Mouse (Mus musculus) liver, embryonic 18 days (tissue): ENCODE data around the gene Olfr1016. TPM values are rescaled to one million over a fixed set of nuclear protein-coding genes. Genes with fewer than 3 reads are reported as not detected.

Experiments used
- polyA plus RNA-seq: library from polyadenylated mRNA; depleted of rRNA; stranded (reverse); fragments of >200 nt; gene quantifications from 2 replicates; pipeline ENCODE4 v1.2.3, GENCODE M21; 2012; rRNA removed

Olfr1016 gene
- polyA plus RNA-seq: not detected in 2 replicates

GRCm38 (mm10) chr2:85802444-85802843 is at the start of gene Olfr1016:
Gene Olfr1016 (minus strand): TSS chr2:85802544.

DNA sequence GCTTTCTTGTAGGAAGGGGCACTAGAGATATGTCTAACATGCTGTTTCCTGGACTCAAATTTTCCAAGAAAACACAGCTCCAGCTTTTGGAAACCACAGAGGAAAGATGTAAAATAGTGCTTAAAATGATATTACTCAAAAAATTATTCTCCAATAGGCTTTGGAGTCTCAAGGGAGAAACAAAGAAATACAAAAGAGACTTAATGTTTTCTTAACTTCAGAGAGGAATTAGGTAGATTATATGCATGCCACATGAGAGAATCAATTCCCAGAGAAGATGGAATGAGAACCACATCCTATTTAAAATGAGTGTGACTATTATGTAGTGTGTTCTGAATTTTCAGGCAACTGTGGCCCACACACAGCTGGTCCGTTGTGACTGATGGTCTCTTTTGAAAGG is 44.4 kb upstream of the Olfr1016 start, which contains the start of gene Olfr1020:
Gene Olfr1020, plus strand, starts transcription at position 301 of the 400 bp plus-strand sequence.

GRCm38 (mm10) chr2:85845383-85845782 is 43.0 kb upstream of the Olfr1016 start, which contains the start of gene Olfr1019:
Gene Olfr1019 (minus strand): TSS chr2:85845483.

DNA sequence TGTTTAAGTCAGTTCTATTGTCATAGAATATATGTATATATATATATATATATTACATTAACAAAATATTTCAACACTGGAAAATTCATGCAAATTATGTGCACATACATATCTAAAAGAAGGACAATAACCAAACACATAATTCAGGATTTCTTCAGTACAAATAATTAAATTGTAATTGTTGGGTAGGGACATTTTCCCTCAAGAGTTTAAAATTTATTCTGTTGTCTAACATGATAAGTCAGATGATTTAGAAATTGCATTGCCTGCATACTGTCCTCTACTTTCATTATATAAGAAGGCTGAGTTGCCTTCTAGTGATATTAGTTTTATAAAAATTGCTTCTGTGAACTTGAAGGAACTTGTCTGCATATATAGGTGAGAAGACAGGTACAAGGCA is 15.8 kb upstream of the Olfr1016 start, which contains the start of gene Olfr1018:
Gene Olfr1018, plus strand, starts transcription at position 301 of the 400 bp plus-strand sequence.

DNA sequence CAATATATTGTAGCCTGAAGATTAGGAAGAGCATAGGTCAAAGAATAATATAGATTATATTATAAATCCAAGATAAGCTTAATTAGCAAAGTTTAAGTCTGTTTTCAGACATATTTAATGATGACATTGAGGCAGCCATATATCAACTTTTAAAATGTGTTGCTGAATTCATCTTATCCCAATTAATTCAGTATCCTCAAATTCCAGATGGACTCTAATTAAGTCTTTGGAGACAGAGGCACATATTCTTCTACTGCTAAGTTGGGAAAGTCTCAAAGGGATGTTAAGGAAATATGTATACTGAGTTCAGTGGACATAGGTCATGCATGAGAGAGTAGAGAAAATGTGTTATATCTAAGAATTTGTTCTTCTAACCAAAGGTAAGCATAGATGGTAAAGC is 20.6 kb downstream of the Olfr1016 start, which contains the start of gene Olfr1015:
Gene Olfr1015, plus strand, starts transcription at position 301 of the 400 bp plus-strand sequence.

DNA sequence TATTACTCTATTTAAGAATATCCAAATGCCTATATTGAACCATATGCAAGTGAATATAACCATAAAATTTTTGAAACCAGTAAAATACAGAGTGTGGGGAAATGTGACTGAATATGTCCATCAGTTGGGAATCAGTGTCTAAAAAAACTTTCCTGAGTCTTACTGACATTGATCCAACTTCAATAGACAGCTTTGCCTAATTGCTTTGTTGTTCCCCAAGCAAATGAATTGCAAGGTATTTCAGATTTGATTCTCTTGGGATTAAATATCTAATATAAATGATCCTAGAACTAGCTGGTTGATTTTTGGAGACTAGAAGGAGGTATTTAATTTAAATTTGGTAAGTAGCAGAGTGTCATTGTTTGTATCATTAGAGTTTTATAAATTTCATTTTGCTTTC is 29.9 kb downstream of the Olfr1016 start, which contains the start of gene Olfr1014:
Gene Olfr1014, plus strand, starts transcription at position 301 of the 400 bp plus-strand sequence.

DNA sequence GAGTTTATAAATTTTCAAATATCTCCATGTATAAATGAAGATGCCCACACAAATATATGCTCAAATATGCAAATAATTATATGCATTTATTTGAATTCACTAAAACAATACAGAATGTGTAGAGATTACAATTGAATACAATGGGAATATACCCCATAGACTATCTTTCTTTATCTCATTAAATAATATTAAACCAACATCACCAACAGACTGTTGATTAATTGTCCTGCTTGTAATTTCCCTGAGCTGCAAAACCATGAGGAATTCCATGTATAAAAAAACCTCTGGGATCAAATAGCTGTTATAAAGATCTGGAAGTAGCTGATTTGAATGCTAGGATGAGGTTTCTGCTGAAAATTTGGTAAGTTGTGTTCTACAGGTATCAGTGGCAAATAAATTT is 35.5 kb downstream of the Olfr1016 start, which contains the start of gene Olfr1013:
Gene Olfr1013, plus strand, starts transcription at position 301 of the 400 bp plus-strand sequence.

GRCm38 (mm10) chr2:85762666-85763065 is 39.7 kb downstream of the Olfr1016 start, which contains the start of gene Olfr1012:
Gene Olfr1012 (minus strand): TSS chr2:85762766.

Other genes with a start within 250 kb of the Olfr1016 start
- not detected in 2 replicates for gene Olfr996, start 223.3 kb downstream of the Olfr1016 start, polyA plus RNA-seq
- not detected in 2 replicates for gene Olfr998, start 213.6 kb downstream of the Olfr1016 start, polyA plus RNA-seq
- gene Olfr1000, start 190.6 kb downstream of the Olfr1016 start, polyA plus RNA-seq: not detected in 2 replicates
- gene Olfr1002, start 151.8 kb downstream of the Olfr1016 start, polyA plus RNA-seq: not detected in 2 replicates
- gene Olfr154, start 138.1 kb downstream of the Olfr1016 start, polyA plus RNA-seq: not detected in 2 replicates
- gene Olfr1006, start 123.8 kb downstream of the Olfr1016 start, polyA plus RNA-seq: not detected in 2 replicates
- not detected in 2 replicates for gene Olfr1008, start 113.1 kb downstream of the Olfr1016 start, polyA plus RNA-seq
- gene Olfr1009, start 87.1 kb downstream of the Olfr1016 start, polyA plus RNA-seq: not detected in 2 replicates
- not detected in 2 replicates for gene Olfr1012, start 39.8 kb downstream of the Olfr1016 start, polyA plus RNA-seq
- gene Olfr1013, start 35.4 kb downstream of the Olfr1016 start, polyA plus RNA-seq: not detected in 2 replicates
- gene Olfr1014, start 29.8 kb downstream of the Olfr1016 start, polyA plus RNA-seq: not detected in 2 replicates
- gene Olfr1015, start 20.5 kb downstream of the Olfr1016 start, polyA plus RNA-seq: not detected in 2 replicates
- gene Olfr1018, start 15.9 kb upstream of the Olfr1016 start, polyA plus RNA-seq: not detected in 2 replicates
- not detected in 2 replicates for gene Olfr1019, start 42.9 kb upstream of the Olfr1016 start, polyA plus RNA-seq
- gene Olfr1020, start 44.5 kb upstream of the Olfr1016 start, polyA plus RNA-seq: not detected in 2 replicates
- gene Olfr1022, start 66.0 kb upstream of the Olfr1016 start, polyA plus RNA-seq: not detected in 2 replicates
- gene Olfr1023, start 83.1 kb upstream of the Olfr1016 start, polyA plus RNA-seq: not detected in 2 replicates
- not detected in 2 replicates for gene Olfr1024, start 102.5 kb upstream of the Olfr1016 start, polyA plus RNA-seq
- gene Olfr1025-ps1, start 112.6 kb upstream of the Olfr1016 start, polyA plus RNA-seq: not detected in 2 replicates
- gene Olfr1026, start 119.0 kb upstream of the Olfr1016 start, polyA plus RNA-seq: not detected in 2 replicates
- not detected in 2 replicates for gene Olfr1028, start 147.9 kb upstream of the Olfr1016 start, polyA plus RNA-seq
- not detected in 2 replicates for gene Olfr1029, start 171.4 kb upstream of the Olfr1016 start, polyA plus RNA-seq
- gene Olfr1030, start 176.7 kb upstream of the Olfr1016 start, polyA plus RNA-seq: not detected in 2 replicates
- not detected in 2 replicates for gene Olfr1031, start 187.8 kb upstream of the Olfr1016 start, polyA plus RNA-seq
- not detected in 2 replicates for gene Olfr1032, start 203.0 kb upstream of the Olfr1016 start, polyA plus RNA-seq
- gene Olfr1033, start 218.1 kb upstream of the Olfr1016 start, polyA plus RNA-seq: 3.3 and 3.4 TPM in 2 replicates
- gene Olfr1034, start 243.3 kb upstream of the Olfr1016 start, polyA plus RNA-seq: 0.94 and 1.0 TPM in 2 replicates